Mouse (Mus musculus): ENCODE measurements around the gene Oxgr1.
A peak's percentile ranks its signal among the peaks of the same experiment; 100 is the strongest.
"Not testable (repeated sequence)": the region's sequence is repeated elsewhere in the genome, so short reads cannot be mapped to it uniquely, and the experiment has no call there.

Oxgr1 gene

DNA sequence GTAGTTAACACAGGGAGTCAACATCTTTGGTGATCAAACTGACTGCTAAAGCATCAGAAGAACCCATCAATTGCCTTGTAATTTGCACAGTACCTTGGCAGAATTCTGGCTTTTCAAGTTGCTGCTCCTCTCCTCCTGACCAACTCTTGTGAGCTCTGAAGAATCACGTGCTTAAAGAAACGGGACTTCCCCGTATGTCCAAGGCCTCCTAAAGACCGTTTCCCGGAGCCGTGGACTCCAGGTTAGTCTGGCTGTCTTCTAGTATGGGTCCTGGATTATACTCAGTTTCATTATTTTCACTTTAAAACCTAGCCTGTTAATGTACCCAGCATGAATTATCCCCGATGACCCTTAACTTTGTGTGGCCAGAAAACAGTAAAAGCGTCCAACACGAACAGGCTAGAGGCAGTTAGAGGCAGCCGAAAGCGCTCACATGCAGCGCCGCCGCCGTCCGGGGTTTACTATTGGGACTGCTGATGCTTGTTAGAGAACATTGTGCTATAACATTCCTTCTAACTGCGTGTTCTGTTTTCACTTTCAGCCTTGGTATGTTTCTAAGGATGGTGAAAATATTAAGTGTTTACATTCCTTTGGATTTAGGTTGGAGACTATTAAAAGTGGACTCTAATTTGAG, at the start of gene Oxgr1:
TSS of gene Oxgr1 (minus strand) at position 249 of the 634 bp plus-strand sequence.
- DNase-seq (ENCODE audit: low spot score), result no peak

DNA sequence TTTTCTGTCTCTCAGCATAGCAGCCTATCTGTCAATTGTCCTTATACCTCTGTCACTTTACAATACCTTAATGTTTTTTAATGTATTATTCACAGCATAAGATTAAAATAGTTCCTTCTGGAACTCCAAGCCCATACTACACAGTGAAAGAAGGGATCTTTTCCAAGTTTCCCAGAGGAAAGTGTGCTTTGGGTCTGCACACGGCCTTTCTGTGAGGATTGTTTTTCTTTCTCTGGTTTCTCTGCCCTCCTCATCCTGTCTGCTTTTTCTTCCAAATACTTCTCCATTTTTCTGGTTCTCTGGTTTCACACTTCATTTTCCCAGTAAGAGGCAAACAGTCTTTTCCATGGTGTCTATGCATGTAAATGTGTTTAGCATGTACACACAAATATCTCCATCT, 48.2 kb upstream of the Oxgr1 start:
- DNase-seq (ENCODE audit: low spot score), result no peak

DNA sequence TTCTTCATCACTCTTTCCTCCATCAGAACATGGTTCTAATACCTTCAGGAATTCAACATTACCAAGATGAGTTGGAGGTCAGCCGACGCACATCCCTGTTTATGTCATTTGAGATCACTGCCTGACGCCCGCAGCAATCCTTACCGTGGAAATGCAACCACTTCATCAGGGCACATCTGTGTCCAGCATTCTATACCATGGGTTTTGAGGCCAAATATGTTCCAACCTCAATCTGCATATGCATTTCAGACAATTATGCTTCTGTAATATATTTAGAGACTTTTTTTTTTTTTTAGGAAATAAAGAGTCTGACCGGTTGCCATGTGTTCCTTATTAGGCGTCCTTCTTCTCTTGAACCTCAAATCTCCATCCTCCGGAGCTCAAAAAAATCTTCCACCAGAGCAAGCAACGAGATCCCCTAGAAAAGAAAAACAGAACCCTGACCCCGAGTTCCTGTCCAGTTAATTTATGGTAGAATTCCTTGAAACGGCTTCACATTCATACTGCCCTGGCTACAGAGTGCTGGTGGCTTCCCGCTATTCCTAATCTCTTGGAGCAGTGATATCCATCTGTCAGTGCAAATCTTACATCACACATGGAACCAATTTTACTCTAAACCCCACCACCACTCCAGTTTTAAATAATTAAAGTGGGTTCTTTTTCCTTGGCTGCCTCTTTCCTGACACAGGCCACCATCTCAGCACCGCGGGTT, 47.6 kb upstream of the Oxgr1 start:
- DNase-seq (ENCODE audit: low spot score), result no peak

DNA sequence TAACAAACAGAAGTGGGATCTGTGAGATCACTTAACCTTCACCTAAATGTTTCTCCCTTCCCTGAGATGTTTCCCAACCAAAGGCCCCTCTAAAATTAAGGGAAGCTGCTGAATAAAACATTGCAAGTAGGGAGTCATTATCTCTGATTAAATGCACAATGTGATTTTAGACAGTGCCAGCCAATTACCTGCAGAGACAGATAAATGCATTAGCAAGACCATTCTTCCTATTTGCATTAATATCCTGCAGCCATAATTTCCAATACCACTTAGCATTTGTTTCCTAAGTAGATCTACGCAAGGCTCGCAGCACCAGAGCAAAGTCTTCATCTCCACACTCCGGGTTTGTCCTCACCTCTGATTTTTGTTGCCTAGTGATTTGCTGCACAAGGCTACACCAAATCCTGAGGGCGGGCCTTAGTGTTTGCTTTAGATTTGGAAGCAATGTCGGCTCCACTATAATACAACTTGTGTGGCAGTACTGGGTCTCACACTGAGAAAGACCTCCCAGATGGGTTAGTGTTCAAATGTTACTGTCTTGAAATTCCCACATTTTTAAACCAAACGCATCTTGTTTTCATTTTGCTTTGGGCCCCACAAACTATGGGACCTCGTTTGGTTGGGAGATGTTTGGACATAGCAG, 46.9 kb upstream of the Oxgr1 start:
- no peak for DNase-seq (ENCODE audit: low spot score)

DNA sequence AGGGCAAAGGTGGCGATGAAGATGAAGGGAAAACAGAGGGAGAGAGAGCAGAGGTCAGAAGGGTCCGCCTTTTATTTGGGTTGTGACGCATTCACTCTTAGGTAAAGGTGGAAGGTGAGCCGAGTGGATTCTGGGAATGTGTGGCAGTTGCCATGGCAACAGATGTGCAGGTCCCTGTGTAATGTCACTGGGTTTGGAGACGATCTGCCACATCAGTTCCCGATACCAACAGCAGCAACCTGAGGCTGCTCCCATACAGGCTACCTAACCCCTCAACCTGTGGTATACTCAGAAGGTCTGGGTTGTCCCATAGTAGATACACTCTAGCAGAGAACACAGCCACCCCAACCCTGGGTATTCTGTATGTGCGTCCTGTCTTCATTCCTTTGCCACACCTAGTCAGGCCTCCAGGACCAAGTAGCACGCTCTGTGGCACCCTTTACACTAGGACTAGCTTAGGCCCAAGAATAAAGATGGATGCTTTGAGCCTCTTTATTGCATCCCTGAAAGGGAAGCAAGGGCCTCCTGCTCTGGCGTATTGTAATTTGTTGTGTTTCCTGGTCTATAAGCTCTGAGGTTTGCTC, 41.9 kb upstream of the Oxgr1 start:
- no peak for DNase-seq (ENCODE audit: low spot score)

DNA sequence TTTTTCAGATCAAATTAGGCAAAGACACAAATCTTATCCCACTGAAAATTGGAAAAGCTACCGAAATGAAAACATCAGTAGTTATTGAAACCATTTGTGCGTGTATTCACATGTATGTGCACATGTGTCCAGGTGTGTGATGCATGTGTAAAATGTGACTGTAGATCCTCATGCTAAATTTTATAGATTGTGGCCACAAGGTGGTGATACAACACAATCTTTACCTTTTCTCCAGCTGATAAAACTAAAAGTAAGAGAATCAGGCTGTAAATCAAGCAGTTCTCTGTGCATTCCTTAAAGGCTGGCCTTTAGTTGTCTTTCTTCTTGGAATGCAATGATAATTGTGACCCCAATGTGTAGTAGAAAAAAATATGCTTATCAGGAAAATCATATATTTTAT, 34.0 kb upstream of the Oxgr1 start:
- DNase-seq (ENCODE audit: low spot score), result peak; percentile 62

DNA sequence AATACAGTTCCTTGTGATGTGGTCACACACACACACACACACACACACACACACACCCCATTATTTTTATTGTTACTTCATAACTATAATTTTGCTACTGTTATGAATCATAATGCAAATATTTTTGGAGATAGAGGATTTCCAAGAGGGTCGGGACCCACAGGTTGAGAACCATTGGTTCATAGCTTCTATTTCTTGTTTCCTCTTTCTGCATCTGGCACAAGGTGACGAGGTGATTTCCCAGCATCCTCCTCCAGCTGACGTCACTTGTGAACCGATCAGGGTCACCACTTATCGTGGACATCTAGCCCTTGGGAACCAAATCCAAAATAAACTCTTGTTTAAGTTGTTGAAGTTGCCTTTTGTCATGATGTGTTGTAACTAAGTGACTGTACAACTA, 33.5 kb upstream of the Oxgr1 start:
- DNase-seq (ENCODE audit: low spot score), result no peak

DNA sequence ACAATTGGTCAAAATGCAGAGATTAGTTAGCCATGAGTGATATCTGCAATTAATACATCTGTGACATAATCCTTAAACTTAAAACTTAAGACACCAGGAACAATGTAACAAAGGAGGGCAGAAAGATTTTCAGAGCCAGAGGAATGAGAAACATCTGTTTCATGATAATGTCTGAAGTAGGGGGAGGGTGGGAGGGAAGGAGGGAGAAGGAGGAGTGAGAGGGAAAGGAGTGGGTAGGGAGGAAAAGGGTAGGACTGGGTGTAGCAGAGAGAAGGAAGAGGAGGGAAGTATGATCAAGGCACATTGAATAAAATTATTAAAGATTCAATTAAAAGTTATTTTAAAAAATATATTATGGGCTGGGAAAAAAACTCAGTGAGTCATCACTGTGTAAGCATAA, 32.0 kb upstream of the Oxgr1 start:
- DNase-seq (ENCODE audit: low spot score), result no peak

DNA sequence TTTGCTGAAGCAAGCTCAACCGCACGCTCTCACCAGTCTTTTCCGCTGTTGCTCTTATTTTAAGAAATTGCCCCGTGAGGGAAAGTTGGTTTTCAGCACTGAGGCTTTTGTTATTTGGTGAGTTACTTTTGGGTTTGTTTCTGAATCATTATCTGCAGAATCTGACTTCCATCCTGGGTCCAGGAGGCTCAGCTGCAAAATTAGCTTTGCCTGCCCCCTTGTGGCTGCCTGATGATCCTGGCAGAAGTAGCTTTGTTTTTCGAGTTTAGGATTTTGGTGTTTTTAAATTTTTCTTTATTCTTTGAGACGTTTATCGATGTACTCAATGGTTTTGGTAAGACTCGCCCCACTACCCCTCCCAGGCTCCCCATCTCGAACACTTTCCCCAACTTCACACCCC, 18.9 kb upstream of the Oxgr1 start:
- DNase-seq (ENCODE audit: low spot score), result peak; percentile 43

DNA sequence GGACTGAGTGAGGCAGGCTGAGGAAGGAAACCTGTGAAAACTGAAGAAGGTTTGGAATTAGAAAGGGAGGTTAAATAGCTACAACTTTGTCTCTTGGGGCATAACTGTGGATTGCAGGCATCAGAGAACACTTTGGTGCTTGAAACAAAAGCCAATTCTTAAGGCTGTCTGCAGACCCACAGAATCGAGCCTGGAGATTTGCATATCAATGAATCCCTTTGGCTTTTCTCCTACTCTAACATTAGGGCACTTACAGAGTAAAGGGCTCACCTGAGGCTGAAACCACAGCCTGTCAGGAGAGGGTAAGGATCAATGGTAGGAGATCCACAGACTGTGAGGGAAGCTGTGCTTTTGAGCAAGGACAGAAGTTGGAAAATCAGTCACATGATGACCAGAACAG, 8.8 kb downstream of the Oxgr1 start:
- no peak for DNase-seq (ENCODE audit: low spot score)

DNA sequence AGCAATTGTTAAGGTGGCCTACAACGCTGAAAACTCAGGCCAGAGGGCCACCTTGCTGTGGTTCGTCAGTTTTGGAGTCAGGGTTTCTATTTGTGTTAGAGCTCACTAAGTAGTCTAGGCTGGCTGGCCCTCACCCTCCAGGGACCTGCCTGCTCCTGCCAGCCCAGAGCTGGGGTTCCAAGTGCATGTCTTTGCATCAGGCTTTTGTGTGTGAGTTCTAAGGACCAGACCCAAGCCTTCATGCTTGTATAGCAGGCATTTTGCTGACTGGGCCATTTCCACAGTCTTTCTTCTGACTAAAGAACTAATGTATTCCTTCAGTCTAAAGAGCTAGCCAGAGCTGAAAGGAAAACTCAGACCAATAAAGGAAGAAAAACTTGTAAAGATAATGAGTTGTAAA, 22.3 kb downstream of the Oxgr1 start:
- DNase-seq (ENCODE audit: low spot score), result no peak

DNA sequence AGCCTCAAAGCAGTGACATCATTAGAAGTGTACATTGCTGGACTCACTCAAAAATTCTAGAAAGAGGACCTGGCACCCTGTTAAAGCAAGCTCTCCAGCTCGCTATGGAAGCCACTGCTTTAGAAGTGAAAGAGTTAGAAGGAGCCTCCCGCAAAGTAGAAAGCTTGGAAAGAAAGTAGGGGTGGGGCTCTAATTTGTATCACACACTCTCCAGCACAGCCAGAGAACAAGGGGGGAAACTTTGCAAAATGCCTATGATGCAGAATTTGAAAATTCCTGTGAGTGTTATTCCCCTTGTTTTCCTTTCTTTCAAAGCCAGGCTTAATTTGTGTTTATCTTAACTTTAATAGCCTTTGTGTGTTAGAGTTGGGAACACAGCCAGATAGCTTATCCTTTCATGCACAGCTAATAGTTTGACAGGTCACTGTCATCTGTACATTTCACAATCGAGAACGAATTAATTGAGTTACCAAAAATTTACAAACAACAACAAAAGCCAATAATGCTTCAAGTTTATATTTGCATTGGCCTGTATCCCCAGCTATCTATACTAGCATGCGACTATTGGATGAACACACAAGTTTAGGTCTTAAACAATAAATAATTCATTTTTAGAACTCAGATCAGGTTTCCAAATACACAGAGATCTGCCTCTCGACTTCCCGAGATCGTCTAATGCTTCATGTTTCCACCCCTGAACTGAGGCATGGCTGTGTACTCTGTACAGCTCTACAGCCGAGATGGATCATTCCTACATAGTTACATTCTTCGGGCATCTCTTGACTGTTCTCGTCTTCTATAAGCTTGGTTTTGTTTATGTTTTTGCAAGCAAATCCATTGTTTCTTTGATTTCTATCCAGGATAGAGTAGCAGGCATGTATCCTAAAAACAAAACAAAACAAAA, 32.0 kb downstream of the Oxgr1 start:
- no peak for DNase-seq (ENCODE audit: low spot score)

DNA sequence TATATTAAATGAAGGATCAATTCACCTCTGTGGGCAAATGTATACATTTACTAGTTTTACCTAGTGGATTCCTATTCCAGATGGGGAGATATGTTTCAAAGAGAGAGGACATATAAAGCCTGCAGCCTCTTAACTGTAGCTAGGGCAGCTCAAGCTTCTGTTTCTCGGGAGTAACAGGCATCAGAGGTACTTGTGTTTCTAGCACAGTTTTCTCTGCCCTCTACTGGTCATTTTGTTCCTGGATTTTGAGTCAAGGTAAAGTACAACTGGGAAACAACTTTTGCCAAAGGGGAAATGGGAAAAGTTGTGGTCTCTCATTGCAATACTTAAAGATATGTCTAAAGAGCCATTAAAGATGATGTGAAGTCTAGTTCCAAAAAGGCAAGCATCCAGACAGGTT, 37.1 kb downstream of the Oxgr1 start:
- DNase-seq (ENCODE audit: low spot score), result peak; percentile 6

DNA sequence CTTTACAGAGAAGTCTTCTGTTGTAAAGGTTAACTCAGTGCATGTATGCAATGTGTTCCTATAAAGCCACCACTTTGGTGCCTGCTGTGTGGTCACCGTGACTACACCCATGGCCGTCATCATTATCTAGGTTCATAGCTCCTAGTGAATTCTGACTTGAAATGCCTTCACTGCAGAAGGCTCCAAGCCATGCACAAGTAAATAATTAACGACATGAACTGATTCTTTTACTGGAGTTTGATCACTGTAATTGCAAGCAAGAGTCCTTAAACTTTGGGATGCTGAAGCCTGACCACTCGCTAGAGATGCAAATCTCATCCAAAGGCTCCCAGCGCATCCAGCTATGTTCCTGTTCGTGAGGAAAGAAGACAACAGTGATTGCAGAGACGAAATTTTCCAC, 38.6 kb downstream of the Oxgr1 start:
- DNase-seq (ENCODE audit: low spot score), result no peak

DNA sequence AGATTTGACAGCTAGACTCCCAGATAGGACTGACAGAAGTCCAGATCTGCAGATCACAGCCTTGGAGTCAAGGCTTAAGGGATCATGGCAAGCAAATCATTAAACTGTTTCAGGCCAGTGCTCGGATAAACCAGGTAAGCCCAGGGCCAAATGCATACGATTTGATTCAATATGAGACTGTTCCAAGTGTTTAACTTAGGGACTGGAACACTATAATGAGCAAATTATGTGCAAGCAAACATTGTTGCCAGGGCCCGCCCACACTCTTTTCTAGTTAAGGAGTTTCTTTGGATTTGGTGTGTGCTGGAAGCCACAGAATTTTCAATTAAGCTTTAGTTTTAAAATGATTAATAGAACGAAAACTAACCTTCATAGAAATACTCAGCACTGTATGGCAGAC, 39.6 kb downstream of the Oxgr1 start:
- no peak for DNase-seq (ENCODE audit: low spot score)

DNA sequence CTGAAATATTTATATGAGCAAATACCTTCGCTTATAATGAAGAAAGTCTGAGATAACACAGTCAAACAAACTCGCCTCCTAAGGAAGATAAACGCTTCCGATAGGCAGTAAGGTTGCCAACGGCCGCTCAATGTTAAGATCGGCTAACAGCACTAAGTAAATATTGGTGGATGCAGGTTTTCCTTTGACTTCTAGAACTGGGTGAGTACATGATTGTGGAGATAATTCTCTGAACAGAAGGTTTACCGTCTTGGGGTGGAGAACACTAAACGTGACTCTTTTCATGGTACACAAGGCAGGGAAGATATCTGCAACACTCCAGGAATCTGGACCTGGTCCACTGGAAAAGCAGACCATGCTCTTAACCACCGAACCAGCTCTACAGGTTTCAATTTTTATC, 52.6 kb downstream of the Oxgr1 start:
- DNase-seq (ENCODE audit: low spot score), result no peak

DNA sequence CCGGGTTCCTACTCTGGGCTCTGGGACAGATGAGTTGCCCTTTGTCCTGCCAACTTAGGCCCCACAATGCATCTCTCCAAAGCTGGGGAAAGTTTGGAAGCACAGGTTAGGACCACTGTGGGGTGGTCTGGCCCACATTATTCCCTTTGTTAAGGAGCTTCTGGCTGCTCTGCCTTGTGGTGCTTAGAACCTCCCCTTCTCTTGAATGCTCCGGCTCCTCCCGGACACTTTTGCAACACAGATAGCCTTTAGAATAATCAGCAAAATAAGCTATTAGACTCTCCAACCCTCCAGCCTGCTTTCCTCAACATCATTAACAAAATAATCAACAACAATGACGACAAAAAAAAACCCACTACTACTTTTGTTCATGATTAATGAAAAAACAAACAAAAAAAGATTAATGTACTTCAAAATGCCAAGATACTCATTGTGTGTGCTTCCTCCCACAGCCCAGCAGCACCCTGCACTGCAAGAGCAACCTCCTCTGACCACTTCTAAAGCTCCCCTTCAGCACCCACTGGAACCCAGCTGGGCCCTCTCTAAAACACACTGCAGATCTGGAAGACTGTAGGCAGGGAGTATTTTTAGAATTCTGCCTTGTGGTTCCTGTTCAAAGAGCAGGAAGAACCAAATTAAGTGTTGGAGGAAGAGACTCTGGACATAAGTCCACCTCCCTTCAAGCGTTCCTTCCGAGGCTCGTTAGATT, 53.1 kb downstream of the Oxgr1 start:
- no peak for DNase-seq (ENCODE audit: low spot score)

DNA sequence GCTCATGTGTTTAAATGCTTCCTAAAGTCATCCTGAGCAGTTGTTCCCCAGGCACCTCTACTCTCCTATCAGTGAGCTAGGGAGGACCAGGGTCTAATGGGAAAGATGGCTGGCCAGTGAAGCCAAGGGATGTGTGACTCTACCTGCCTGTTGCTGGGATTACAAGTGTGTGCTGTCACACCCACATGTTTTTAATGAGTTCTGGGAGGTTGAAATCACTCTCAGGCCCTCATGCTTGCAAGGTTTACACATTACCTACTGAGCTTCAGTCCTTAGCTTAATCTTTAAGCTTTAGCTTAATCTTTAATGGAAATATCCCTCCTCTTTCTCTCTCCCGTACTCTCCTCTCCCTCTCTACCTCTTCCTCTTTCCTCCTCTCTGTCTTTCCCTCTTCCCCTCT, 55.0 kb downstream of the Oxgr1 start:
- DNase-seq (ENCODE audit: low spot score), result no peak

DNA sequence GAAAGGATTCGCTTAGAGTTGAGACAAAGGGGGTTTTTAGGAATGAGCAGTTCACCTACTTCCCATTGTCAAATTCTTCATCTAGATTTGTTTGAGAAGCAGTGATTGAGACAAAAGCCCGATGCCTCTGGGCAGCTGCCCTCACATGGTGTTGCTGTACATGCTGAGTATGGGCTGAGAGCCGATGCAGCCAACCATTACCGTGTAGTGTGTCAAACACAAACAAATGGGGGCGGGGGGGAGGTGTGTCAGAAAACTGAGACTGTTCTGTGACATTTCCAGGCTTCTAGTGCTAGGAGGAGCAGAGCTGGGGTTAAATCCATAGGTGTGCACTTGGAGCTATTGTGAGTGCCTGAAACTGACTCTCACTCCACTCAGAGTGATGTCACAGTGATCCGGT, 55.5 kb downstream of the Oxgr1 start:
- DNase-seq (ENCODE audit: low spot score), result no peak

DNA sequence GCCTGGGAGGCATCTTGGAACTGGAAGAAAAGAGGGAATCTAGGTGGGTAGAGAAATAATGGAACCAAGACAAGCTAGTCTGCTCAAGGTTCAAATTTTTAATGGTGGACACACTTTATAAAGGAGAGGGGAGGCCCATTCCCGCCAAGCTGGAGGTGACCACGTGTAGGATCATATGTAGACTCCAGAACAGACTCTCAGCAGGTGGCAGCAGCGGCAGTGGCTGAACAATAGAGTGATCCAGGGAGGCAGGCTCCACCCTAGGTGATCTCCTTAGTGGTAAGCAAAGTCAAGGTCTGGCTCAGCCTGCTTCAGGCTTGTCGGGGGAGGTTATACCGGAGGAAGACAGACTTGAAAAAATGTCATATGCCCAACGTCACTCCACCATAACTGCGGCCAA, 55.9 kb downstream of the Oxgr1 start:
- not testable (repeated sequence) for DNase-seq (ENCODE audit: low spot score)

DNA sequence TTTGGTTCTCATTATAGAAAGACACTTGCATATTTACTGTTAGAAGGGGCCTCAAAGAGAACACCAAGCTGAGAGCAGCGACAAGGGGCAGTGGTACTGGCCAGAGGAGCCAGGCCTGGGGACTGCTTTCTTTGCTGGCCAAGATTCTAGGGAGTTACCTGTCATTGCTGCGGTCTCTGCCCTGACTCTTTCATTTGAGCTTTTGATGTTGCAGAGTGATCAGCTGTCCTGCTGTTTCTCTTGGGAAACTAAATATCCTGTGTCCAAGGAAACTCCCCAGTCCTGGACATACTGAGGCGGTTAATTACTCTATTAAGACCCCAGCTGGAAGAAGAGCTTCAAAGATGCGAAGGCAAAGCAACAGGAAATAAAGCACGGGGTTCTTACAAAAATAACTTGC, 60.9 kb downstream of the Oxgr1 start:
- no peak for DNase-seq (ENCODE audit: low spot score)

All from MN1 (cell line).